Mouse (Mus musculus): ENCODE data around the gene Cox5a. TPM values are rescaled to one million over a fixed set of nuclear protein-coding genes. Genes with fewer than 3 reads are reported as not detected.

The Cox5a gene
- polyA plus RNA-seq, 1 experiment, result 416 TPM

DNA sequence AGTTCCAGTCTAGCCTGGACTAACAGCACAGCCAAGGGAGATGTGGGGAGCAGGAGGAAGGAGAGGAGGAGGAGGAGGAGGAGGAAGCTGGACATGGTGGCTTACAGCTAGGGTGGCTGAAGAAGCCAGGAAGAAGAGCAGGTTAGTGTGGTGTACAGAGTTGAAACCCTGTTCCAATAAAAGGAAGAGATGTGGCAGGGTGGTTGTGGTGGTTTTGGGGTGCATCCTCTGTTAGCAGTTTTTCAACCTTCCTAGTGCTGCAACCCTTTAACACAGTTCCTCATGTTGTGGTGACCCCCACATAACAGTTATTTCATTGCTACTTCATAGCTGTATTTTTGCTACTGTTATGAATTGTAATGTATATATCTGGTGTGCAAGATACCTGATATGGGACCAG is 3.4 kb downstream of the Cox5a start:
- DNase-seq (ENCODE audit: extremely low spot score in 1 of 2, low spot score in 1 of 2), result no peak

- DNase-seq (ENCODE audit: extremely low spot score in 1 of 2, low spot score in 1 of 2), result peak in 1 of 2 experiments; percentile 51
Measured at GRCm38 (mm10) chr9:57525516-57525915, 4.4 kb downstream of the Cox5a start.

DNA sequence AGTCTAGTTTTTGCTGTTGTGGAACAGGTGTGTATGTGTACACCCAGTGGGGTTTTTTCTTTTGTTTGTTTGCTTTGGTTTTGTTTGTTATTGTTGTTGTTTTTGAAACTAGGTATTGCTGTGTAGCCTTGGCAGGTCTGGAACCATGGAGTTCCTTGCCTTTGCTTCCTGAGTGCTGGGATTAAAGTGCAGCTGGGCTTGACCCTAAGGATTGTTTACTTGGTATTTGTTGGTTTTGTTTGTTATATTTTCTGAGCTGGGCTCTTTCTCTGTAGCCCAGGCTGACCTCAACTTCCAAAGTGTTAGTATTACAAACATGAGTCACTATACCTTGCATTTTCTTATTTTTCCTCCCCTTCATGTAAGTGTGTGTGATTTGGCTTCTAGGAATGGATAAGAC is 5.4 kb downstream of the Cox5a start:
- no peak for DNase-seq (ENCODE audit: extremely low spot score in 1 of 2, low spot score in 1 of 2)

DNA sequence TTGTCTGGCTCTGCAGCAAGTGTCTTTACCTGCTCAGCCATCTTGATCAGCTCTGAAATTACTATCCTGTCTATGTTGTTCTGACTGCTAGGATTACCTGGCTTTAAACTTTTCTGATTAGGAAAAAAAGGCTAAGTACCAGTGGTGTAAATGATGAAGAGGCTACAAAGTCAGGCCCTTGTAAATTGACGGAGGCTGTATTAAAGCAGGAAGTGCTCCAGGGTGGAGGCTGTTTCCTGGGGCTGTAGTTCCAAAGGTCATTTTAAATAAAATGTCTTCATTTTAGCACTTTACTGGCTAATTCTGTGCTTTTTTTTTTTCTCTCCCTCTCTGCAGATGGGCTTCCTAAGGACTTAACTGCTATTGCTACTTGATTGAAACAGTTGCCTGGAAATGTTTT is 10.9 kb downstream of the Cox5a start:
- no peak for DNase-seq (ENCODE audit: extremely low spot score in 1 of 2, low spot score in 1 of 2)

DNA sequence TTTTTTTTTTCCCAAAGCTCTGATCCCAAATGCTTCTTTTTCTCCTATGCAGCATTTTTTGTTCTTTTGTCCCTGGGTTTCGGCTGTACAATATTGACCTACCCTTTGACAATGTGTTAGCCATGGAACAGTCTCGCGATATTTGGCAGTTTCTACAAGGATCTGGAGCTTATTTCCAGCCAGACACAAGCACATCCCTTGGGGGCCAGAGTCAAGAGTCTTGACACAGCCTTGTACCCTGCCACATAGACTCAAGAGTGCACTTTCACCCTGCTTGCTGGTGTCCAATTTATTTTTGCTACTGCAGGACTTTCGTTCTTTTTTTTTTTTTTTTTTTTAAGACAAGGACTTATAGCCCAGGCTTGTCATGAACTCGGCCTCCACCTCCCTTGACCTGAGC is 15.3 kb downstream of the Cox5a start:
- no peak for DNase-seq (ENCODE audit: extremely low spot score in 1 of 2, low spot score in 1 of 2)

DNA sequence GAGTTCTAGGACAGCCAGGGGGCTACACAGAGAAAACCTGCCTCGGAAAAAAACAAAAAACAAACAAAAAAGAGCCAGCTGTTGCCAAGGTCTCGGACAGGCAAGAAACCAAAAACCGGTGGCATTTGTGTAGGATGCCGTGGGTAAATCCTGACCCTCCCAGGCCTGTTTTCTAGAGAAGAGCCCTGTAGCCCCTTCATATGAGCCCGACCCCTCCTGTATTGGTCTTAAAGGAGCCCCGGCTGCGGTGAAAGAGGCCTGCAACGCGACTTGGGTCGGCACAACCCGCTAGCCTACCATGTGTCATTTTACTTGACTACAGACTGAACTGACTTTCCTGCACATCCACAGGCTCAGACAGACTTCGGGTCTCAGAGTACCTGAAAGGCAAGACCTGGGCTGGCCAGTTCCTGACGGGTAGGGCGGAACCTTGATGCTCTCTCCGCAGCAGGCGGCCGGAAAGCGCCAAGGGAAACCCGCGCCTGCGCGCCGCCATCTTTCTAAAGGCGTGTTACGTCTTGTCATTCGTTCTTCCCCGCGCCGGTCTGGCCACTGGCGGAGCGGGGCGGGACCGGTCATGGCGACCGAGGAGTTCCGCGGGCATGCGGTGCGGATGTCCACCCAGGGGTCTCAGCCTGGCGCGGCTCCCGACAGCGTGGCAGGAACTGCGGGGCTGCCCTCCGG is 16.1 kb downstream of the Cox5a start, which contains the start of gene Fam219b:
TSS of gene Fam219b (plus strand) at position 485 of the 684 bp plus-strand sequence.
- peak; percentile 86 to 95 for DNase-seq (ENCODE audit: extremely low spot score in 1 of 2, low spot score in 1 of 2)

DNA sequence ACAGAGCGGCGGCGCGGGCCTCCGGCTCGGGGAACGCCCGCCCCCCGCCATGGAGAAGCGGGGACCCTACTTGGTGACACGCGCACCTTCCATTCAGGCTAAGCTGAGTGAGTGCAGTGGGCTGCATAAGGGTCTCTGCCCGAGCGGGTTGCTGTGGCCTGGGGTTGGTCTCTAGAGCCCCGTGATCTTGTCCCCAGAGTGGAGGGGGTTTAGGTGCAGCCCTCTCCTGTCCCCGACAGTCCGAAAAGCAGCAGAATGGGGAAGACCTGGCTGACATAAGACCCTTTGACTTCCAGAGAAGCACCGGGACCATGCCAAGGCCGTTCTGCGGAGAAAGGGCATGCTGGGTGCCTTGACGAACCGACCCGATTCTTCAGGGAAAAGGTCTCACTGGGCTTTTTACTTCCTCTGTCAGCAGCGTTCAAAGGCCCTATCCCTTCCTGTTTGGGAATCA is 16.7 kb downstream of the Cox5a start:
- DNase-seq (ENCODE audit: extremely low spot score in 1 of 2, low spot score in 1 of 2), result peak in 1 of 2 experiments; percentile 38

- DNase-seq (ENCODE audit: extremely low spot score in 1 of 2, low spot score in 1 of 2), result no peak
Measured at GRCm38 (mm10) chr9:57539550-57539949, 18.5 kb downstream of the Cox5a start.

GRCm38 (mm10) chr9:57541312-57541711 is 20.2 kb downstream of the Cox5a start:
- DNase-seq (ENCODE audit: extremely low spot score in 1 of 2, low spot score in 1 of 2), result peak in 1 of 2 experiments; percentile 76

- no peak for DNase-seq (ENCODE audit: extremely low spot score in 1 of 2, low spot score in 1 of 2)
Measured at GRCm38 (mm10) chr9:57543951-57544350, 22.9 kb downstream of the Cox5a start.

DNA sequence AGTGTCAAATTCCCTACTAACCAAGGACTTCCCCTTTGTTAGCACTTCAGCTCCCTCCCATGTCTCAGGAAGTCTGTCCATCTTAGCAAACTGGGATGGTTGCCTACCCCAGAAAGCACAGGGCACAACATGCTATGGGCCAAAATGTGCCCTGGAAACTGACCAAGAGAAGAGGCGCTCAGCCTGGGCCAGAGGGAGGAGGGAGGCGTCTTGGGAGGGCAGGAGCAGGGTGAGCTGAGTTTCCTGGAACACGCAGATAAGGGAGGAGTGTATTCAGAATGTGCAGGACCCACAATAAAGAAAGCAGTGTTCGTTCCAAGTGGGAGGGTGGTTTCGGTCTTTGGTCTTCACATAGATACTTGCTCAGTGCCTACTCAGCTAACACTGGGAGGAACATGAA is 26.2 kb downstream of the Cox5a start:
- DNase-seq (ENCODE audit: extremely low spot score in 1 of 2, low spot score in 1 of 2), result no peak

DNA sequence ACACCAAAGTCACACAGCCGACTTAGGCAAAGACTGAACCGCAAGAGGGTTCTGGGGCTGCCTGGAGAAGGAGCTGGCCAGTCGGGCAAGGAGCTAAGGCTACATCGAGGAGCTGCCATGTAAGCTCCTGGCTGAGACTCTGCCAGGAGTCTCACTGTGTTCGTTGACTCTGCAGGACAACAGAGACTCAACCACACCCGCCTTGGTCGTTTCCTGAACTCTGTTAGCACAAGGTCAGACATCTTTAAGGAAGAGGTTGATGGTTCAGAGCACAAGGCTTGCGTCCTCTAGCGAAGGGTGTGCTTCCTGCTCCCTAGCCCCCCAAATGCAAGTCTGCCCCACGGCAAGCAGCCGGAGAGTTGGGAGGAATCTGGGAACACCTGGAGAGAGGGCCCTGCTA is 26.8 kb downstream of the Cox5a start:
- no peak for DNase-seq (ENCODE audit: extremely low spot score in 1 of 2, low spot score in 1 of 2)

GRCm38 (mm10) chr9:57549186-57549585 is 28.1 kb downstream of the Cox5a start:
- DNase-seq (ENCODE audit: extremely low spot score in 1 of 2, low spot score in 1 of 2), result no peak

- no peak for DNase-seq (ENCODE audit: extremely low spot score in 1 of 2, low spot score in 1 of 2)
Measured at GRCm38 (mm10) chr9:57550126-57550862, 29.2 kb downstream of the Cox5a start.

DNA sequence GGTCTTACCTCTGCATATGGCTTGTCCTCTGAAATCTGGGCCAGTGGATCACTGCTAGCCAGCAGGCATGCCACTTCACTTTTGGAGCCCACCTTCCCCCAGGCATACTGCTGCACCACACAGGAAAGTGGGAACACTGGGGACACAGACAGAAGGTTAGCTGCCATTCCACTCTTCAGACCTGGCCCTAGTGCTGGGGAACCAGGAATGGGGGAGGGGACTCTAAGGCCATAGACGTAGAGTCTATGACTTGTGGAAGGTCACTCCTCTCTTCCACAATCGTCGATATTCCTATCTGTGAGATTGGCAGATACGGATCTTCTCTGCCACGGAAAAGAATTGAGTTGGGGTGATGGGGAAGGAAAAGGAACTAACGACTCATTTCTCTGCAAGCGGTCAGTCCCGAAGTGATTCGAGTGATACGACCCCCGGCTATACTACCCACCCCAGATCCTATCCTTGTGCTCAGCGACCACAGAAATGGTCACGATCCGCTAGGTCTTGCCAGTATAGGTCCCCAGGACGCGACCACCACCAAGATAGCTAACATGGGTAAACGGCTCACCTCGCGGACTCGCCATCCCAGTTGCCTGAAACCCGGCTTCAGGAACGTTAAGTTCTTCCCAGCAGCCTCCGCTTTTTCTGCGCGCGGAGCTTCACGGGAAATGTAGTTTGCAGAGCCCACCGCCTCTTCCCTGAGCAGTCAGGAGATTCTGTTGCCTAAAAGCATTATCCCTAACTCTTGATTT is 31.2 kb downstream of the Cox5a start, which contains the start of gene Mpi:
TSS of gene Mpi (minus strand) at position 625 of the 749 bp plus-strand sequence.
- peak; percentile 50 to 86 for DNase-seq (ENCODE audit: extremely low spot score in 1 of 2, low spot score in 1 of 2)

- DNase-seq (ENCODE audit: extremely low spot score in 1 of 2, low spot score in 1 of 2), result no peak
Measured at GRCm38 (mm10) chr9:57553119-57553518, 32.0 kb downstream of the Cox5a start.

GRCm38 (mm10) chr9:57554753-57555152 is 33.7 kb downstream of the Cox5a start:
- no peak for DNase-seq (ENCODE audit: extremely low spot score in 1 of 2, low spot score in 1 of 2)

- no peak for DNase-seq (ENCODE audit: extremely low spot score in 1 of 2, low spot score in 1 of 2)
Measured at GRCm38 (mm10) chr9:57557215-57557614, 36.1 kb downstream of the Cox5a start.

DNA sequence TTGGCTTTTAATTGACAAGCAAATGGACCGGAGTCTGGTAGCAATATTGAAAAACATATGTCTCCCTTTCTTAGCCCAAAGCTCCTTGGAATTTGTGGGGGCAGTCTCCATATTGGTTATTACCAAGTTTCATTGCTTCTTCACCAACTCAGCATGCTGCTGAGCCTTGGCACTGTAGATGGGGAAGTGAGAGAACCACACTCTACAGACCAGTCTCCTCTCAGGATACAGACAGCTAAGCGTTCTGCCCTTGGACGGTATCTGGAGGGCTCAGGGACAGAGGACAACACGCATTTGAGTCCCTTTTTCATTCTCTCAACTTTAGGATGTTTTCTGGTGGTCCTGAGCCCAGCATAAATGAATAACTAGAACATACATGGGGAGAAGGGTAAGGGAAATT is 37.6 kb downstream of the Cox5a start:
- DNase-seq (ENCODE audit: extremely low spot score in 1 of 2, low spot score in 1 of 2), result no peak

DNA sequence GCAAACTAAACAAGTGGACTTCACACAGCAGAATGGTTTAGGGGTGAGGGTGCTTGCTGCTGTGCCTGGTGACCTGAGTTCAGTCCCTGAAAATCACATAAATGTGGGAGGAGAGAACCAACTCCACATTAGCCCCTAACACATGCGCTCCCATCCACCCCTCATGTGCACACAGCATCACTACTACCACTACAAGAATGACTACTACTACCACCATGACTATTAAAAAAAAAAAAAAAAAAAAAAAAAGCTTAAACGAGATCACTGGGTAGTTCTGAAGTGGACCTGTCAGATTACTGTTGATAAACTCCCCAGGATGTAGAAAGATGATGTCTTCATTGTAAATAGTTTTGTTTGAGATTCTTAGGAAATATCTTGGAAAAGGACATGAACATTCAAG is 38.5 kb downstream of the Cox5a start:
- DNase-seq (ENCODE audit: extremely low spot score in 1 of 2, low spot score in 1 of 2), result no peak

DNA sequence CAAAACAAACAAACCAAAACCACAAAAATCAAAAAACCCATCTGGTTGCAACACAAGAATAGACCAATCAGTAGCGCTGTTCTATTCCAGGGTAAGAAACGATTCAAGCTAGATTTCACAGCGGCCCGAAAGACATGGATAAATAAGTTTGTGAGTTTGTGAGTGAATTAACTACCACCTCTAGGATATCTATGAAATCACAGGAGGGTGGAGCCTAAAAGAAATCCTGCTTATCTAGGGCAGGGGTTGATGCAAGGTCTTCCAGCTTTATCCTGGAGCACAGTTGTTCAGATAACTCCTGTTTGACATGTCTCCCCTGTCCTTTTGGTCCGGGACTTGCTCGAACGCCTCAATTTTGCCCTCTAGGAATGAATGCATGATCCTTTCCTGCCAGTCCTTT is 39.2 kb downstream of the Cox5a start:
- no peak for DNase-seq (ENCODE audit: extremely low spot score in 1 of 2, low spot score in 1 of 2)
